Mouse (Mus musculus) adipocyte (in vitro differentiated cells): ENCODE measurements at regions not wholly inside any gene's neighbourhood (a gene's known extent, or its start where the extent isn't known, plus 50 kb on each side); places are given as distances from the start of the nearest gene placed in this dataset.

Source experiments
- DNase-seq: peaks from one replicate; pipeline ENCODE4 v3.0.0-alpha.2; 2016; ENCODE audit warnings: low spot score

DNA sequence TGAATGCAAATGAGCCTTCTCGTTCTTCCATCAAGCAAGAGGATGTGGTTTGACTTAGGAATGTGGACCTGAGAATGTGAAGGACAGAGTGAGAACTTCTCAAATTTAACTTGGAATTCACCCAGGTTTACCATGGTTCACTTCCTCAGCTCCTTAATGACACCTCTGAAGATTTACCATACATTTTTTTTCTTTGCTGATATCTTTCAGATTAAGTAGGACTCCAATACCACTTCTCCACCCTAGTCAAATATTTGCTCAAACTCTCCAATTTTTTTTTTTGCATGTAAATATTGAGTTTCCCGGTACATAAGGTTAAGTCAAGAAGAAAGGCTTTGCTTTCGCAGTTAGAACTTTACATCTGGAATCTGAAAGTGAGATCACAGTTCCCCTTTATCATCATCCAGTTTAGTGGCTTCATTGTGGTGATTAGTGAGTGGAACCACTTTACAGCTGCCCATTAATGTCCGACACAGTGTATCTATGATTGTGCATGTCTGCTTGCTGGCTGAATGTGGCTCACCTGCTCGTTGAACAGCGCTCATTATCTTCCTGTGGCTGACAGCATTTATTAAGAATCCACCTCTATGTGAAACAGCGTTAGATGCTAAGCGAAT is 446.0 kb upstream of the Adam34 start:
- no peak for DNase-seq

DNA sequence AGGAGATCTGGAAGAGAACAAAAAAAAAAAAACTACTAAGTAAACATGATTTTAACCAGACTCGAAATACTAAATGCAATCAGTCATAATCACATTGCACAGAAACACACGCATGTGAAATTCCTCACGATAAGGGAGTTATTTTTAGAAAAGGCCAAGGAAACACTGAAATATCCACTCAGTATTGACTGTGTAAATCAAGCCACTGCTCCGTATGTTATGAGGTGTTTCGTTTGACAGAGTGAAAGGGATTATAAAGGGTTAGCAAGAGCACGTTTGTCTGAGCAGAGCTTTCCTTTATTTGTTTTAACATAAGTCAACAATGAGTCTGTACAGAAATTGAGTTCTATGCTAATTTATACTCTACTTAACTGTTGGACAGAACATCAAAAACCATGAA is 455.3 kb upstream of the Adam34 start:
- no peak for DNase-seq

DNA sequence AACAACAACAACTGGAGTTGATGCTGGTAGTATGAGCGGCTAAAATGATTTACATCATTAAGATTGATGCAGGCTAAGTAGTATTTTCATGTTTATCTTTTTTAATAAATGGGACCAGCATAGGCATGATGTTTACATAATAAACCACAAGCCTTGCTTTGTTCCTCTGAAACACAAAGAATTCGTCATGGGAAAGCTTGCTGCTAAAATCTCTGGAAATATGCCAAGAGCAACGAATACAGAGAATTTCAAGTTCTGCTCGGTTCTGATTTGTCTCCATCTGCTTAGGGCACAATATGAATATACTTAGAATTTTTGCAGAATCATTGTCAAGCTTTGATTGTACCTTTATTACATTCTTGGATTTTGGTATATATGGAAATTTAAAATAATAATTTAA is 467.2 kb upstream of the Adam34 start:
- peak; percentile 29 for DNase-seq

DNA sequence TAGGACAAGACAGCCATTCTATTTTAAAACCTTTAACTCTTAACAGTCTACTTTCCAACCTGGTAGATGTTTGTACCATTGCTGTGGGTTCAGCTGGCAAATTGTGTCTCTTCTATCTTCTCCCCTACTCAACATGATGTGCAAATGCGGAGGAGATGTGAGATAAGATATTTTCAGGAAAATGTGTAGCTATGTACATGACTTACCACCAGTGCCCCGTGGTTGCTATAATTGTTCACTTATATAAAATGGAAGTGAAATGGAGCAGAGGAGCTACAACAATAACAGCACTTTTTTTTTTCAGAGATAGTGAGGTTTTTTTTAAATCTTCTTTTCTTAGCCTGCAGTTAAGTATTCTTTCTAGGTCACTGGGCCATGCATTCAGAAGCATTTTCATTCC is 492.4 kb upstream of the Adam34 start:
- no peak for DNase-seq

DNA sequence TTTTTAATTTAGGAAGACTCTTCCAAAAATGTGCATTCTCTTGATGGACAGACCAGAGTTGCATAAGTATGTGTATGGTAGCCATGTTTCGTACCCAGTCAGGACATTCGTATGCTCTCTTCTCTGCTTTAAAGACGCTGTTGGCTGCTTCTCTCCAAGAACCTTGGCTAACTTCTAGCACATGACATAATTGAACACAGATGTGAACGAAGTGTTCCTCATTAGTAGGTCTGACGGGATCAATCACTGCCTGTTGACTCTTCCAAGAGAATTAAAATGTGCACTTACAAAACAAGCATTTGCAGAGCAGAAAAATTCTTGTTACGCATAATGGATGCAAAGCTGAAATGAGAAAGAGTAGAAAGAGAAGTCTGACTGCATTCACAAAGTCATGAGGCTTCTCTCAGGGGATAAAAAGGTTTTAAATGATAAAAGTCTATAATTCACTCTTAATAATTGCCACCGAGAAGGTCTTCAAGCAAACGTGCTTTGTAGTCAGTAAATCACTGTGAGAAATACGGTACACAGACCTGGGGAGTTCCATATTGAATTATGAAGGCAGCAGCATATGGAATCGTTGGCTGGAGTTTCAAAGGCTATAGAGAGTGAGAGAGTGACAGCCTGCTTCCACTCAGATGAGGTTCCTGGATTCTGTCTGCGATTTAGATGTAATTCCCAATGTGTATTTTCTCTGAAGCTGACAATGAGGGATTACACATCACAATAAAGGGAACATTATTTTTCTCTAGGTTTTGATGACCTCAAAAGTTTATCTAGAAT is 496.7 kb upstream of the Adam34 start:
- DNase-seq = no peak

DNA sequence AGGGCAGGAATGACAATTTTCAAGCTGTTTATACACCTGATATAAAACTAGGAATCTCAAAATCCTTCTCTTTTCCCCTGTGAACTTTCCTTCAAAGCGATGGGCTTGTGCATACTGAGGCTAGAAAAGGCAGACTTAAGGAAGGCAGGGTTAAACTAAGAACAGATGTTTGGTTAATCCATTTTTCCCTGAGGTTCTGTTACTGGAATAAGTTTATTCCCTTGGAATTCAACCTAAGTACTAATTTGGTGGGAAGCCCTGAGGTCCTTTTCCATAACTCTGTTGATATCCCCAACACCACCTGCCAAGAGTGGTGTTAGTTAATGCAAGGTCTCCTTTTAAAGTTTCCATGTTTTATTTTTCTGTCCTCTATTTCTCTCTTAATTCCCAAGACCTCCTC is 512.5 kb upstream of the Adam34 start:
- DNase-seq = no peak

DNA sequence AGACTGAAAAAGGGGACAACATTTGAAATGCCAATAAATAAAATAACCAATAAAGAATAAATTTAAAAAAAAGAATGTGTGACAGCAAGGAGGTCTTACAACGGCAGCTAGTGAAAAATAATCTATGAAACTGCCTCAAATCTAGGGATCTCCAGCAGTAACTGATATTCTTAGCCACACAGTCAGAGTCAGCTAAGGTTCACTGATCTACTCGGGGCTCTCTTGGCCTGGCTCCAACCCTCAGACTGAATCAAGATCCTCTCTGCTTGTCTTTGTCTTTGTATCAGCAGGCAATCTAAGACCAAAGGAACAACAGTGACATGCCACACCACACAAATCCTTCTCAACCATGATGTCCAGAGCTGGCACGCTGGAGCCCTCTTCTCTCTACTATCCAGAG is 542.5 kb upstream of the Adam34 start:
- DNase-seq = no peak

DNA sequence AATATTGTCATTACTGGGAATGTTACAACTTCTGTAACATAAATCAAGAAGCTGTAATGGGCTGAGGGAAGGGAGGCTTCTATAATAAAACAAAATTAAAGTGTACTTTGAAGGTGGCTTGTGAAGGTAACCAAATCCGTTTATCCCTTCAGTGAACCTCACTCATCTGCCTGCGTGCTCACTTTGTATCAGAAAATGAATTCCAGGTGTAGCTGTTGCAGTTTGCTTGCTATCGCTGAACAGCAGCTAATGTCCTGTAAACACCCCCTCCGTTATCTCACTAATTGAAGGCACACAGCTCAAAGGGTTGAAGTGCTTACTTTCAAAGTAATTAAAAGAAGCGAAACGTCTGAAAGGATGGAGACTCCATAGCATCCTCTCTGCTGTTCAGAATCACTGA is 547.2 kb upstream of the Adam34 start:
- no peak for DNase-seq

DNA sequence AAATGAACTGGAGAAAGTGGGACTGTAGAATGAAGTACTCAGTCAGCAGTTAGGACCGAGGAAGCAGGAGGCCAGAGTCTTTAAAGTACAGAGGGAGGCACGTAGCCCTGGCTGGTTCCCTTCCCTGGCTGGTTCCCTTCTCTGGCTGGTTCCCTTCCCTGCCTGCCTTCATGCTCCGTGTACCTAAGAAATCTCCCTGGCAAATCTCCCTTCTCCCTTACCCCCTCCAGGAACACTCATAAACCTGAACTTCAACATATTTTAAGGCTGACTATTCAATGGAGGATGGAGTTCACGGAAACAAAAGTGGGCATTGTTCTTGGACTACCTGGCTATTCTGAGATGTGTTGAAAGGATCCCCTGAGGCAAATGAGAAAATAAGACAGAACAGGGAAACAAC is 551.2 kb upstream of the Adam34 start:
- no peak for DNase-seq

DNA sequence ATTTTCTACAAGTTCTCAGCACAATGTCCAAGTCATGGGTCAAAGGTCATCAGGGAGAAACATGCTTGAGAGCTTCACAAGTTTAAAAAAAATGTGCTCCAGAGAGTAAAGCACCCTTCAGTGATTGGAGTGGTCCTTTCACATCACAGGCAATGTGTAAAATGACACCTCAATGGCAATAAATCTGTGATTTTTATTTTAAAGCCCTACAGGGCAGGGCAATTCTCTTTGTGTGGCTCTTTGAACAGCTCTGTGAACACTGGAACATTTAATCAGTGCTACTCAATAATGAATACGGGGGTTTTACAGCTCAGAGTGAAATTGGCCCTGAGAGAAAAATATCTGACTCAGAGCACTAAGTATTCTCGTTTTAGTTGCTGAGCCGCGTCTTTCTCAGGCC is 563.5 kb upstream of the Adam34 start:
- no peak for DNase-seq

DNA sequence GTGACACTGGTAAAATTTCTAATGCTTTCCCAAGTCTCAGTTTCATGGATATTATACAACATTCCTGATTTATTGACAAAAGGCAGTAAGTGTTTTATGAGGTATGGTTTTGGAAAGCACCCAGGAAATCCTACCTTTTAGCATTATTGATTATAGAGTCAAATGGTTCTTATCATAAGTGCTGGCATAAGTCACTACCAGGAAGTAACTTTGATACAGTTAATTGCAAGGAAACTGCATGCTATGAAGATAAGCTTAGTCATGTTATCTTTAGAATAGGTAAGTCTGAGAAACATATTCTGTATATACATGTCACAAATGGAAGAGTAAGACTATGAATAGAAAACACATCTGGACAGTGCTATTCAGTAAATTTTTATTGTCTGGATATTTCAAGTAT is 608.4 kb upstream of the Adam34 start:
- no peak for DNase-seq

DNA sequence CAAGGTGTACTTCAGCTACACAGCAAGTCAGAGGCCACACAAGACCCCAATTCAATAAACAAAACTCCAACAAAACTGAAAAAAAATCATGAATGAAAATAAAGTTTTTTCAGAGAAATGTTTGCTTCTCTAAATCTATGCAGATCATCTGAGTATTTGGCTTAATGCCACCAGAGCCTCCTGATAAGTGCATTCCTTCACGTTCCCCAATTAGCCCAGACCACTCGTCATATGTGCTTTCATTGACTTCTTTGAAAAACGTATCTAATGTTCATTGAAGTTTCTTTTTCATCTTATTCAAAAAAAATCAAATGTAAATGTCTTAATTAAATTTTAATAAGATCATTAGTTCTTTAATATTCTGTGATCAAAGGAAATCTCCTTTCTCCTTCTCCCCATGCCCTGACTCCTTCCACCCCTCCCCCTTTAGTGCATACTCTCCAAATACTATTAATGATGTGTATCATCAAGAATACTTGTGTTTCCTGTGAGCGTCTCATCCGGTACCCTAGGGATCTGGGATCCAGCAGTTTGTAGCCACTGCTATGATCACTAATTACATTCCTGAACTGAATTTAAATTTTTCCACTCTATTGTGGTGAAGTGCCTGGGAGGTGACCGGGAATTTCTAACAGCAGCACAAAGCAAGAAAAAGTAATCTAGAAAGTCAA is 600.8 kb upstream of the Fat1 start:
- no peak for DNase-seq

DNA sequence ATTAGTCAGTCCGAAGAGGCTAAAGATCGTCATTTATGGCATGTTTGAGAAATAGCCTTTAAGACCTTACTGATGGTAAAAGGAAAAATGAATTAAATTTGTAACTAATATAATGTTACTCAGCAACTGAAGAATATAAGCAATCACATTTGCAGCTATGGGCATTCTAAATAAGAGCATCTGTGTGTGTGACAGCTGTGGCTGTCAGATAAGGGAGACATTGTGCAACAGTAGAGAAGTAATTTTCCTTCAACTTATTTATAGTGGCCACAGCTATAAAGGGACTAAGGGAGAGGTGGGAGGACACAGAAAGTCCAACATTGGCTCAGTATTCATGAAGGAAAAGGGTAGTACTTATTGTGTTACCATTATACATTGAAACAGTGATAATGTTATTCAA is 591.8 kb upstream of the Fat1 start:
- no peak for DNase-seq

DNA sequence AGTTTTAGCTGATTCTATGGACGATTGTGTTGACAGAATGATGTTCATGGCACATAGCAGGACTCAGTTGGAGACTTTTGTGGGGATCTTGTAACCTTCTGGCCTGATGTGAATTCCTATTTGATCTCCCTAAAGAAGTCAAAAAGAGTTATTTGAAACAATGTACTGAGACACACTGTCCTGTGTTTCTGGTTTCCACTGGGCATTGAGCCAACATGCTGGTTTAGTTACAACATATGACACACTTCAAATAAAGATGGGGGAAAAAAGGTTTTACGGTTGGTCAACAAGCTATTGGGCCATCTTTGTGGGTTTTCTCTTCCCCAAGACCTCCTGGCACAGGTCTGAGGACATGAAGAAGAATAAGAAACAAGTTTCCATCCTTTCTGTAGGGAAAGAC is 591.3 kb upstream of the Fat1 start:
- peak; percentile 54 for DNase-seq

DNA sequence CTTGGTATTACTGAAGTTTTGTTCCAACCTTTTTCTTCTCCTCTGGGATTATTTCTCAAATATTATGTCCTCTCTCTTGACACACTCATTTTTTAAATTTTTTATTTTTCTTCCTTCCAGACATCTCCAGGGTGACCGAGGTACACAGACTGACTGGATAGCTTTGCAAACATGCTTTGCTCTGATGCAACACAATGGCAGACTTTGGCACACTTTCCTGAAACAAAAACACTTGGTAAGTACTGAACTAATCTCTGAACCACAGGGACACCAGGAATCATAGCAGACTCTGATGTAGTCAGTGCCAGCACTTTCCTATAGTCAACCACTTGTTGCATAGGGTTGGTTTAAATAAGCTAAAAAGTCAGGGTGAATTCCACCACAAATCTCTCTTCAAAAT is 587.8 kb upstream of the Fat1 start:
- DNase-seq = peak; percentile 75

DNA sequence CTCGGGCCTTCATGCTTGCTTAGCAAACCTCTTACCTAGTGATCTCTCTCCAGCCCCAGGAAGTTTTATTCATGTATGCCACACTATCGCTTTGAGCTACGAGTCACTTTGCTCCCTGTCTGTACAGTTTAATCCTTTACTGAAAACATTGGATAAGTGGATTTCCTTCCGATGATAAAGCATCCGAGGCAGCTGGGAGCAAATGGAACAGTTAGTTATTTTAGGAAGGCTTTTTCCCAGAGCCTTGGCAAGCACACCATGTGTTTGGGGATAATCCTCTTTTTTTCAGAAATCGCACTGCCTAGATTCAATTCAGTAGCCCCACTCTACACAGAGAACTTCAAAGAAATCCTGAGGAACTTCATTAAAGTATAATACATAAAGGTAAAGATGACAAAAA is 561.3 kb upstream of the Fat1 start:
- peak; percentile 9 for DNase-seq

DNA sequence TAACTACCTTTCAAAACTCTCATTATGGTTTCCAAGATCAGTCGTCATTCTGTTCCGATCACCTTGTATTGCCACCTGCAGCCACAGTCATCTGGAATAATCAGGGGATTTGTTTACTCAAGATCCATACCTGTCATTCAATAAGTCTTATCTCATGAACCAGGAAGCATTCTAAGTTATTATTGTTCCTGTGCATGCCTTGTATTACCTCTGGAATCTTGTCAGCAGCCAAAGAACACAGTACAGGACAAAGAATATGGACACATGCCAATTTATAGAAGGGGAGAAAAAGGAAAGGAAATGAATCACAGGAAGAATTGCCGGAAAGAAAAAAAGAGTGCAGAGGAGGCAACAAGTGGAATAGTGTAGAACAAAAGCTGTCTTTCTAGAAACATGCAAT is 557.5 kb upstream of the Fat1 start:
- DNase-seq = no peak

DNA sequence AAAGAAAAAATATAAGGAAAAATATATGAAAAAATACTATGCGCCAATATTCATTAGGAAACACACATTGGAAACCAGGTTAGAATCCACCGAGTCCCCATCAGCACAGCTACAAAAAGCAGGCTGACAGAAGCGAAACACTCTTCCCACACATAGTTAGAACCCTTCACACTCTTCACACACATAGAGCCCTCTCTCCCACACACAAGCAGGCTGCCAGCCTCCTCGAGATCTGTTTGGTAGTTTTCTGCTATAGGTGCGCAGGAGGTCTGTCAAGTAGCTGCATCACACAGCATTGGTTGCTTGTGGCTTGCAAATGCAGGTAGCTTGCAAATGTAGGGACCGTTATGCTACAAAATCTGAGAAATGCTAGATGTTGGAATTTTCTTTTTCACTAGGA is 526.8 kb upstream of the Fat1 start:
- no peak for DNase-seq

DNA sequence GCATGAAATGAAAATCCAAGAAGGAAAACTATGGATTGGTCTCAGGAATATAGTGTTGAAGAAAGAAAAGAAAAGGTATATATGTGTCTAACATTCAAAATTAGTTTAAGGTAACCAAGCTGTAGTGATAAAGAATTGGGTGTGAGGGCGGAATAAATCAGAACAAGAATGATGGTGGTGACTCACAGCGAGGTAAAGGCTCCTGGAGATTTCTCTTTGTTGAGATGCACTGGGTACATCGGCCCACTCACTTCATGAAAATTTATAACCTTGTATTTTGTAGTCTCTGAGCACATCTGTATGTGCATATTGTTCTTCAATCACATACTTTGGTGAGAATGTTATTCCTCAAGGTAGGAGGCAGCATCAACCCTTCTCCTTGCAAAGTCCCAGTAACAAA is 525.0 kb upstream of the Fat1 start:
- no peak for DNase-seq

DNA sequence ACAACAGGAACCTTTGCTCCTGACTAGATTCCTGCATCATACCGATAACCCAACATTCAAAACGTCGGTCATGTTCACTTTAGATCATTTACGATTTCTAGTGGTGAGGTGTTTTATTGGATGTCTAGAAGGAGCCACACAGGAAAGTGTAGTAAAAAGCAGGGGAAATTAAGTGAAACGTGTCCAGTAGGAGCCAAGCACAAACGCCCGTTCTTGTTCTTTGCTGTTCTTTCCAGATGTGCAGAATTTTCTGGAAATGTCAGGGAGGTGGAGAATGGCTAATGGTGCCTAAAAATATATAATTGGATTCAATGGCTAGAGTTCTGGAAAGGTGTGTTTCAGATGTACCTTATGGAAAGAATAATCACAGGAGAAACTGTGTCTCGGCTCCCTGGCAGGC is 517.2 kb upstream of the Fat1 start:
- DNase-seq = no peak

DNA sequence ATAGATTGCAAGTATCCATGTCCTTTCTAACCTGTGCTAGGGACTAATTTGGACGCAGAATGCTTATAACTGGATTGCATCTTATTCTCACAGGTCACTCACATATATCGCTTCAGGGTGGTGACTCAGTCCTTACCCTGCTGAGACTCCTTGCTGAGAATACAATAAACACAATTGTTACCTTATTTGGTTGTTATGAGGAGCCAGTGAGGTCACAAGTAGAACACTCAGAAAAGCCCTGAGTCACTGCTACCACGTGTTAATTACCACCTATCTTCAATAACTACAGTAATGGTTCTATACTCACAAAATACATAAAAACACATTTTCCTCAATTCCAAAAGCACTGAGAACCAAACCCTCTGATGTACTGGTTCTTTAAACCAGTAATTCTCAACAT is 479.8 kb upstream of the Fat1 start:
- DNase-seq = no peak

DNA sequence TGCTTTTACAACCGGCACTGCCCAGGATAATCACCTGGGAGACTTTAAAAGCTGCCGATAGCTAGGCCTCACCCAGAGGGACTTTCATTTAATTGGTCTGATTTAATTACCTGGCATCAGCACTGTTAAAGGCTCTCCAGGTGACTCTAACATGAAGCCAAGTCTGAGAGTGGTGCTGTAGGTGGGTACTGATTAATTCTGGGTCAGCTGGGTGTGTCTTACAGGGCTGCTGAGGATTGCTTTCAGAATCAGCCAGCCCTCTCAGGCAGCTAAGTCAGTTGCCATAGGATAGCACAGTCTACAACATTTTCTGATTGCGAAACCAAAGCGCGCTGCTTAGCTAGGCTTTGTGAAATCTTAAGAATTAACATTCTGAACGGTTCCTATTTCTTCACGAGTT is 478.9 kb upstream of the Fat1 start:
- DNase-seq = no peak

DNA sequence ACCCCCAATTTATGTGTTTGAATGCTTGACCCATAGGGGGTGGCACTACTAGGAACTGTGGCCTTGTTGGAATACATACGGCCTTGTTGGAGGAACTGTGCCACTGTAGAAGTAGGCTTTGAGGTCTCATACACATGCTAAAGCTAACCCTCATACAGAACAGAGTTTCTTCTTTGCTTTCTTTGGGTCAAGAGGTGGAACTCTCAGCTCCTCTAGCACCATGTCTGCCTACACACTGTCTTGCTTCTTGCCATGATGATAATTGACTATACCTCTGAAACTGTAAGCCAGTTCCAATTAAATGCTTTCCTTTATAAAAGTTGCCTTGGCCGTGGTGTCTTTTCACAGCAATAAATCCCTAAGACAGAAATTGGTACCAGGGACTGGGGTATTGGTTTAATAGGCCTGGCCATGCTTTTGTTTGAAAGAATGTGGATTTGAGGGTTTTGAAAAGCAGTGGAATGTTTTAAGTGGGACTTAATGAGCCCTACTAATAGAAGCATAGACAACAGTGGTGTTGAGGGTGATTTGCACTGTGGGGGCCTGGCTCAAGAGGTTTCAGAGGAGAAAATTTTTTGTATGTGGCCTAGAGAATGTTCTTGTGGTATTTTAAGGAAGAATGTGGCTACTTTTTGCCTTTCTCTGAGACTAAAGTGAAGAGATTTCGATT is 468.7 kb upstream of the Fat1 start:
- DNase-seq = no peak
